Mouse (Mus musculus) hematopoietic stem cell, adult 5-6 weeks (primary cell): Measurements from ENCODE around the gene Krt80. TPM values are rescaled to one million over a fixed set of nuclear protein-coding genes. Genes with fewer than 3 reads are reported as not detected.

Source experiments
- ATAC-seq, 2 experiments: fragments of 125-278 bp in 1 of 2; replicated peaks in 1 of 2; 2 replicates each; pipeline ENCODE4 v1.8.0; 2016 to 2017; ENCODE audit warnings: inconsistent platforms in 2 of 2, mild to moderate bottlenecking in 2 of 2, moderate number of reproducible peaks in 2 of 2, low read depth in 1 of 2, moderate TSS enrichment in 1 of 2; ENCODE audit not compliant: low FRiP score in 2 of 2, poor library complexity in 2 of 2, severe bottlenecking in 2 of 2, insufficient read depth in 1 of 2, low TSS enrichment in 1 of 2
- total RNA-seq: library from RNA; stranded (forward); fragments of 172-1452, 232-1000 nt; gene quantifications from 2 replicates; pipeline ENCODE4 v1.2.3, GENCODE M21; 2017

Gene Krt80
- total RNA-seq, 1 experiment from 2014 or later, result 2.8 TPM

GRCm38 (mm10) chr15:101364891-101365671, 4.9 kb downstream of the Krt80 start:
- ATAC-seq, result no peak

DNA sequence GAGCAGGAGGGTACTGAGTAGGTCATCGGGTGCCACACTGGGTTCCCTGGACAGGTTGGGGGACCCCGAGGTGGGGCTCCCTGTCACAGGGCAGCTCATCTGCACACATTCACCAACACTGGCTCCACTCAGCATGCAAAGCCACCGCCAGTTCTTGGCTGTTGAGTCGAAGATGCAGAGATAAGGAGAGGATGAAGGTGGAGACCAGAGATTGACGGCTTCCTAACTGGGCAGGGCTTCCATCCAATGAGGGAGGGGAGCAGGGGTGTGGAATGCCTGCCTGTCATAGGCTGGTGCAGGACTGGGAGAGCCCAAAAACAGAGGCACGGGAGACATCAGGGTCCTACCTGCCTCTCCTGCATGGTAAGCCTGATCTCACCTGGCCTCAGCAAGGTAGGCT, 5.5 kb downstream of the Krt80 start:
- ATAC-seq, result 0 out of 4 replicates have a peak, but pooled peaks of 1 of the 2 experiments have one; percentile 12

GRCm38 (mm10) chr15:101363933-101364332, 6.0 kb downstream of the Krt80 start:
- peak in 1 of 2 experiments; percentile 33; a peak in 1 of 4 replicates for ATAC-seq

- ATAC-seq, result no peak
Measured at GRCm38 (mm10) chr15:101362393-101363010, 7.5 kb downstream of the Krt80 start.

DNA sequence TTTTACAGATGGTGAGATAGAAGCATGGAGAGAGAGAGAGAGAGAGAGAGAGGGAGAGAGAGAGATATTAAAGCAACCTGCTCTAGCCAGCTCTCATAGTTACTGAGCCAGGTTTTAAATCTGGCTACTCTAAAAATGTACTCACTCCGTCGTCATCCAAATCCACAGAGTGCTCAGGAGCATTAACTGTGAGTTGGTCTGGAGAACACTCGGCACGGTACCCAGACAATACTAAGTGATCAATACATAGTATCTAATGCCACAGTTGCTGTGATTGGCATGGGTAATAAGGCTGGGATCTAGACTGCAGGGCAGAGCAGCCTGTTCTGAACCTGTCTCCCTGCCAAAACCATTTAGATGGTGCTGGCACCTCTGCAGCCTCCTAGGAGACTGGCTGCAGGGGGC, 14.6 kb downstream of the Krt80 start:
- no peak for ATAC-seq

DNA sequence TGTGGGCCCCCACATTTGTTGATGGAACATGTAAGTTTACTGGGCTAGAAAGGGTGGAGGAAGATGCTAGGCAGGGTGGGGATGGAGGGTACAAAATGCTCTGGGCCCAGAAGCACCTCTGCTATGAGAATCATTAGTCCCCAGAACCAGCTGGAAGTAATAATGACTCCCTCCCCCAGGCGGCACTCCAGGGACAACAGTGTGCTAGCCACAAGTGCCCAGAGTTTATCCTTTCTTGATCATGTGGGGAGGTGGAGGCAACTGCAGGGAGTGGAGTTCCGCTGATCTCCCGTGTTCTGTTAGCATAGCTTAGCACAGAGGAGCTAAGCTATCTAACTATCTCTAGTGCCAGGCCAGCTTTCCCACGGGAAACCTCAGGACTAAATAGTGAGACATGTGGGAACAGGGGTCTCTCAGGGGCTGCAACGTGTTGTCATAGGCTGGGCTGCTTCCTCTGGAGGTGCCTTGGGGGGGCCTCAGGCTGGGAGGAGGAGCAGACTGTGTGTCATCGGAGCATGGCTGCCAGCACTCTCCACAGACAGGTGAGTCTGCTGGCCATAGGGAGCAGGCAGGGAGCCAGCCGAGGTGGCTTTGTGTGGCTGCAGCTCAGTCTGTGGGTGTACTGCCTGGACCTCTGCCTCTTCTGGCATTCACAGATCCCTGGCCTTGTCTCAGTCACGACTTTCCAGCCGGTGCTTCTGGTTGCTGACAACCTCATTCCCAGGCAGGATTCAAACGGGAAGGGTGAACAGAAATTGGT, 17.1 kb downstream of the Krt80 start:
- ATAC-seq, result no peak

DNA sequence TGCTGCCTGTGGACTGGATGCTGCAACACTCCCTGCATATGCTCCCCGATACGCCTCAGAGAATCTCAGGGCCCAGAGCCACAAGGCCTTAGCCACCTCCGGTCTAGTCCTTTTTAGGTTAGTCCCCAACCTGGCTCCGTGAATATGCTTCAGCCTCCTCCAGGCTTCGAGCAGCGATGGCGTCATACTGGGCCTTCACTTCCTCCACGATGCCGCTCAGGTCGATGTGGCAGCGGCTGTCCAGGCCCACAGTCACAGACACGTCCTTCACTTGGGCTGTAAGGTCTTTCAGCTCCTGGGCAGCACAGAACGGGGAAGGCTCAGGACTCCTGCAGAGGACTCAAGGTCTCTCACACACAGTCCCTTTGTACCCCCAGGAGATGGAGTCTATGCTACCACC, 17.9 kb downstream of the Krt80 start:
- peak in 1 of 2 experiments; percentile 26; a peak in 1 of 4 replicates for ATAC-seq

DNA sequence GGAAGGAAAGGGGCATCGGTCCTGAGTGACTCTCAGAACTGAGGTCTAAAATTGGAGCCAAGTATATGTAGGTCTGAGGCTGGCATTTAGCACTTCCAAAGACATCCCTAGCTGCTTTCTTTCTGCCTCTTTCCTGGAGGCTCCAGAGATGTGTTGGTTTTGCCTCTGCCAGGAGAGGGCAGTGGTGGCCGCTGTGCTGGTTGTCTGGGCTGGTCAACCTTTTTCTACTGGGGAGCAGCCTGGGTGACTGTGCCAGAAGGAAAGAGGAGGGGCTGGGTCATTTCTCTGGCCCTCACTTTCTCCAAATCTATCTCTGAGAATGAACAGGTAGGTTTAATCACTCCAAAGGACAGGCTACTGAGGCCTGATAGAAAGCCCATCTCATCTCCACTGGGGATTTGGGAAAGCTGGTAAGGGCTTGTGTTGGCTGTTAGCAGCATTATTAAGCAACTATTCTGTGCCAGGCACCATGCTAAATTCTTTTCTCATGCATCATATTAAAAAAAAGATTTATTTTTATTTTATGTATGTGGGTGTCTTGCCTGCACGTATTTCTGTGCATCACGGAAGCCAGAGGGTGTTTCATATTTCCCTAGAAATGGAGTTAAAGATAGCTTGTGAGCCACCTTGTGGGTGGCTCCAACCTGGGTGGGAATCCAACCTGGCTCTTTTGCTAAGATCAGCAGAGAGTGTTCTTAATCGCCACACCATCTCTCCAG, 28.0 kb downstream of the Krt80 start:
- ATAC-seq, result peak in 1 of 2 experiments; percentile 58; a peak in 1 of 4 replicates

GRCm38 (mm10) chr15:101339537-101339936, 30.4 kb downstream of the Krt80 start:
- peak; percentile 67 to 69 for ATAC-seq

DNA sequence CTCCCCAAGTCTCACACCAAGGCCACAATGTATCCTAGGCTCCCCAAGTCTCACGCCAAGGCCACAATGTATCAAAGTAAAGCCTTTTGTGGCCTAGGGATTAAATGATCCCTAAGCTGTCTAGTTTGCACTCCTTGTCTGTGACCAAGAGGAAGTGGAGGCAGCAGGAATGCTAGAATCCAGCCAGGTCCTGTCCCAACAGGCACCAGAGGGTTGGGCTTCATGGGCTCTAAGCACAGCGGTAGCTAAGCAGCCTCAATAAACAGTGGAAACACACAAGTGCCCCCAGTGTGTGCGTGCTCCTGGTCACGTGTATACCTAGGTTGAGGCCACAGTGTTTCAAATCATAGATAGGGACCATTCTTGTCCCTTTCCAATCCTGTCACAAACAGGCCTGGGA, 31.6 kb downstream of the Krt80 start:
- ATAC-seq, result no peak

- peak; percentile 55 to 59 for ATAC-seq
Measured at GRCm38 (mm10) chr15:101336474-101337174, 33.3 kb downstream of the Krt80 start.

GRCm38 (mm10) chr15:101333648-101334047, 36.3 kb downstream of the Krt80 start:
- ATAC-seq, result peak; percentile 34 to 43; a peak in 2 of 4 replicates

- no peak for ATAC-seq
Measured at GRCm38 (mm10) chr15:101333165-101333564, 36.8 kb downstream of the Krt80 start.

GRCm38 (mm10) chr15:101332370-101332769, 37.6 kb downstream of the Krt80 start:
- ATAC-seq, result no peak

DNA sequence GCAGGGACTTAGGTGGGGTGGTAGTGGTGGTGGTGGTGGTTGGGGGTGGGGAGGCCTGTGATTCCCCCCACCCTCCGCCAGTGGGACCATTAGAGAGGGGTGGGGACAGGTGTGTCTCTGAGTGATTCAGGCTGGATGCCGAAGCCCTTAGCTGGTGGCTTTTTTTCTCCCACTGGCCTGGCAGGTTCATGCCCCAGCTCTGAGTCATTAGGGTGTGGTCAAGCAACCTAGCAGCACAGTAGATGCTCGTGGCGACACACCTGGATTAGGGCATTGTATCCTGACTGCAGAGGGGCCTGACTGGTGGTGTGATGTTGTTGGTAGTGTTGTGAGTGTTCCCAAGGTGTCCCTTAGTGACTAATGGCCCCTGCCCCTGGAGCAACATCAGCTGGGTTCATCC, 38.9 kb downstream of the Krt80 start:
- ATAC-seq, result no peak

DNA sequence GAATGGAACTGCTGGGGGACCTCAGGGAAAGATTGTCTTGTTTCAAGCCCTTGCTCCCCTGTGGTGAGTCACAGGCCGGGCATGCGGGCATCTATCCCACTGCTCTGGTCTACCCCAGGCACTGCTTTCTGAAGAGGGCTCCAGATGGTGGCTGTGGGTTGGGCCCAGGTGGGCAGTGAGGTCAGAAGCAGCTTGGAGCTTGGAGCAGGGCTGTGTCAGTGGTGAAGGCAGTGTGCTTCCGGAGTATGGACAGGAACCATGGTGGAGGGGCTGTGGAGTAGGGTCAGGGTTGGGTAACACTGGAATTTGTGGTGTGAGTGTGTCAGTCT, 40.4 kb downstream of the Krt80 start:
- ATAC-seq, result no peak
